Mouse (Mus musculus) WW6 (cell line): ENCODE results near the gene Lama4.

Source experiments
- DNase-seq: peaks from one replicate; pipeline ENCODE4 v3.0.0-alpha.2; 2013; ENCODE audit warnings: low read depth, low spot score

Gene Lama4

GRCm38 (mm10) chr10:39157321-39157720 is 192.0 kb downstream of the Lama4 start:
- no peak for DNase-seq

DNA sequence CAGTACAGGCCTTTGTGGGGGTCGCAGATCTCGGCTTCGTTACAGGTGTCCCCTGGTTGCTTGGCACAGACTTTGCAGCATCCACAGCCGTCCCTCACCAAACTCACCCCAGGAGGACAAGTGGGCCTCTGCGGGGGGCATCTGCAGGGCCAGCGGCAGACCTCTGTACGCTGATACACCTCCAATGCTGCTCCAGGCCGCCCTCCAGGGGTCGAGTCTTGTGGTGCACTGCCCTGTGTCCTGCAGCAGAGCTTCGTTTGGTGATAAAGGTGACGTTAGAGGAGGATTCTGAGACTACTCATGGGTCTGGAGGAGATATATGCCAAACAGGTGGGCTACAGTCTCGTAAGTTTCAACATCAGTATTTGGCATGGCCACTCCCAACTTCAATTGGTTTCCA is 193.0 kb downstream of the Lama4 start:
- DNase-seq: no peak
